Mouse (Mus musculus) cerebellum, adult 9-11 months (tissue): Measurements from ENCODE around the gene Rnf19b.

Experiments used
- DNase-seq: peaks from one replicate; pipeline ENCODE4 v3.0.0; 2022

Rnf19b gene

GRCm38 (mm10) chr4:129120520-129121445 lies 62.7 kb downstream of the Rnf19b start:
- DNase-seq = no peak

- DNase-seq = no peak
These were observed 63.6 kb downstream of the Rnf19b start, which contains the start of gene Hpca for GRCm38 (mm10) chr4:129121569-129122086. TSS of gene Hpca (minus strand) at chr4:129122036.

- no peak for DNase-seq
These were observed 64.0 kb downstream of the Rnf19b start for GRCm38 (mm10) chr4:129122107-129122506.

GRCm38 (mm10) chr4:129122719-129123118 lies 64.6 kb downstream of the Rnf19b start:
- DNase-seq = no peak

- DNase-seq = no peak
These were observed 66.6 kb downstream of the Rnf19b start for GRCm38 (mm10) chr4:129124652-129125146.

GRCm38 (mm10) chr4:129125736-129126451 lies 67.8 kb downstream of the Rnf19b start:
- no peak for DNase-seq

- DNase-seq = no peak
These were observed 70.7 kb downstream of the Rnf19b start for GRCm38 (mm10) chr4:129128582-129129338.

- DNase-seq = no peak
These were observed 71.3 kb downstream of the Rnf19b start for GRCm38 (mm10) chr4:129129387-129129786.

- no peak for DNase-seq
These were observed 72.1 kb downstream of the Rnf19b start for GRCm38 (mm10) chr4:129130149-129130548.

- no peak for DNase-seq
These were observed 72.8 kb downstream of the Rnf19b start for GRCm38 (mm10) chr4:129130755-129131303.

GRCm38 (mm10) chr4:129134799-129135585 lies 76.9 kb downstream of the Rnf19b start:
- peak; percentile 87 for DNase-seq
